Mouse (Mus musculus) G1E (cell line): ENCODE results near the gene Wnt7b.

Source experiments
- CTCF ChIP-seq: IDR thresholded peaks from 2 replicates; pipeline ENCODE4 v1.5.1; 2012; ENCODE audit warnings: low read depth, low read length, inconsistent platforms, mixed read lengths
- GATA2 ChIP-seq: IDR thresholded peaks from 2 replicates; pipeline ENCODE4 v1.6.1; 2012; ENCODE audit warnings: low read depth, low read length, inconsistent platforms, borderline replicate concordance
- POLR2AphosphoS5 ChIP-seq: IDR thresholded peaks from 2 replicates; pipeline ENCODE4 v1.6.1; 2012; ENCODE audit warnings: low read depth, low read length, inconsistent platforms; ENCODE audit not compliant: insufficient replicate concordance
- TAL1 ChIP-seq: conservative IDR thresholded peaks from 2 replicates; pipeline ENCODE4 v1.6.1; 2012; ENCODE audit warnings: low read depth, low read length, inconsistent platforms, mixed read lengths

- TF ChIP-seq TAL1 (no peak), CTCF (no peak), GATA2 (no peak), POLR2AphosphoS5 (no peak)
Observed at GRCm38 (mm10) chr15:85545369-85545768, 36.9 kb downstream of the Wnt7b start.
